Mouse (Mus musculus) megakaryocyte progenitor cell, adult 5-6 weeks (primary cell): Measurements from ENCODE around the gene Slain1. TPM values are rescaled to one million over a fixed set of nuclear protein-coding genes. Genes with fewer than 3 reads are reported as not detected.
A peak's percentile ranks its signal among the peaks of the same experiment; 100 is the strongest.

ENCODE experiments used
- ATAC-seq: replicated peaks from 2 replicates; pipeline ENCODE4 v1.8.0; 2016; ENCODE audit warnings: mild to moderate bottlenecking, moderate TSS enrichment, inconsistent platforms; ENCODE audit not compliant: poor library complexity
- total RNA-seq, 2 experiments: library from RNA; stranded (forward) in 1 of 2; stranded (reverse) in 1 of 2; fragments of 157-497, 149-512 nt in 1 of 2; fragments of 200-1000 nt in 1 of 2; gene quantifications; 2 replicates each; pipeline versions ENCODE4 v1.2.3 to v1.2.4; 2015 to 2017

Slain1 gene
- total RNA-seq, 2 experiments from 2014 or later: 7.2 to 9.7 TPM

- no peak for ATAC-seq
Measured at GRCm38 (mm10) chr14:103666347-103666954, 16.4 kb downstream of the Slain1 start.

- no peak for ATAC-seq
Measured at GRCm38 (mm10) chr14:103667036-103667435, 17.0 kb downstream of the Slain1 start.

DNA sequence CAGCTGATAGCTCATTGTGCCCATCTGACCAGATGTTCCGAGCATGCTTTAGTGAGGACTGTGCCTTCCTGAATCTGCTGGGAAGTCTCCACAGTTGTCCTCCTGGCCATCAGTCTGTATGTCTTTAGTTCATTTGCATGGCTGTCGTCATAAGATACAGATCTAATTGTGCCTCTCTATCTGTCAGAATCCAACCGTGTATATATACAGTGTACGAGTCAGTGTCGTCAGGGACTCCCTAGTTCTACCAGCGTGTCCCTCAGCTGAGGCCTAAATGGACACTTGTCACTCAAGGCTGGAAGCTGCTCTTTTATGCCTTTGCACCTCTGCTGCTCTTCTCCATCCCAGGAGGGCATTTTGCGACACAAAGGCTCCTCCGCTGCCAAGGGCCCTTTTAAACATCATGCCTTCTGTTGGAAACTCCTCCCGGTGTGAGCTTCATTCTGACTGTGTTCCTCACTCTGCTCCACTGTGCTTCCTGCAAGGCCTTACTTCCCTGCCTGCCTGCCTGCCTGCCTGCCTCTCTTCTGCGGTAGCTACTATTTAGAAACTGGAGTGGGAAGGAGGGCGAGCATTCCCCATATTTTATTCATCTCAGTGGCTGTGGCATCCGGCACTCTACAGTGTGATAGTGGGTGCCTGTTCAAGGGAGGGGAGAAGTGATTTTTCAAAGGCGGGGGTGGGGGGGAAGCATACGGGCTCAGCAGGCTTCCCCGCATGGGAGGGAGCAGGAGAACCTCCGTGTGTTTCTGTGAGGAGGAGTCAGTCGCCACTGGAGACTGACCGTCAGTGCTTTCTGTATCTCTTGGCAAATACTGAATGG, 29.6 kb downstream of the Slain1 start:
- no peak for ATAC-seq

DNA sequence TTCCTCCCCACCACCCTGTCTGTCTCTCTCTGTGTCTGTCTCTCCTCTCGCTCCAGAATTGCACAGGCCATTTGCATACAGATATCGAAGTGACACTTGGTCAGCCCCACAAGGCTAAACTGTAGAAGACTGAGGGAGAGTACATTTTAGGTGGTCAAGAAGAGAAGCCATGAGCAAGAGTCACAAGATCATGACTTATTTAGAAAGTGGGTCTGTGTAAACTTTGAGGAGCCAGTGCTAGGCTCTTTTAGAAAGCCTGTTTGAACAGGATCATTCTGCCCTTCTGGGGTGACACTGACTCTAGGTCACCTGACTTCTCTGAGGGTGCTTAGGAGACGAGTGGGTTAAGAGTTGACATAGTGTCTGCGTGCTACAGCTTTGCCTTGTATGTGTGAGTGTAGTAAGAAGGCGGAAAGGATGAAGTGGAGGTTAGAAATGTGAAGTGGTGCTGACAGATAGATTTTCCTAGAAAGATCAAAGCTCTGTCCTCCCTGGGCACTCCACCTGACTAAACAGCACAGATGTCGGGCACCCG, 30.3 kb downstream of the Slain1 start:
- no peak for ATAC-seq

GRCm38 (mm10) chr14:103682633-103683390, 32.8 kb downstream of the Slain1 start:
- no peak for ATAC-seq

GRCm38 (mm10) chr14:103686994-103687393, 37.0 kb downstream of the Slain1 start:
- peak; percentile 85 for ATAC-seq

- ATAC-seq: peak; percentile 97
Measured at GRCm38 (mm10) chr14:103694295-103694694, 44.3 kb downstream of the Slain1 start.

DNA sequence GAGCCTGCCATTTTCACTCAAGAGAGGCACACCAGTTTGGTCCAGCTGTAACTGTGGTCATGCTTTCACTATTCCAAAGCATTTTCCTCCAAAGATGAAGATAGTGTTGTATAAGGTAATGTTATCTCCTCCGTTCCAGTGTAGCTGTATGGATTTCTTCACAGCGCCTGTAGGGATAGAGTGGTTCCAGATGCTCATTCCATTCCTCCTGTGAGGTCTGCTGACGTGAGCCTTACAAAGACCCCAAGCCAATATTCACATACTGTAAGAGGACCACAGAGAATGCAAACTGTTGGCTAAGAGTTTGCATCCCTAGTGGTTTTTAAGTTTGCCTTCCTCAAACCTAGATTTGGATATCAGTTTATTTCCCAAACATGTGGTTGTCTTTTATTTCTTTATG, 45.6 kb downstream of the Slain1 start:
- no peak for ATAC-seq

- no peak for ATAC-seq
Measured at GRCm38 (mm10) chr14:103697101-103697500, 47.1 kb downstream of the Slain1 start.

DNA sequence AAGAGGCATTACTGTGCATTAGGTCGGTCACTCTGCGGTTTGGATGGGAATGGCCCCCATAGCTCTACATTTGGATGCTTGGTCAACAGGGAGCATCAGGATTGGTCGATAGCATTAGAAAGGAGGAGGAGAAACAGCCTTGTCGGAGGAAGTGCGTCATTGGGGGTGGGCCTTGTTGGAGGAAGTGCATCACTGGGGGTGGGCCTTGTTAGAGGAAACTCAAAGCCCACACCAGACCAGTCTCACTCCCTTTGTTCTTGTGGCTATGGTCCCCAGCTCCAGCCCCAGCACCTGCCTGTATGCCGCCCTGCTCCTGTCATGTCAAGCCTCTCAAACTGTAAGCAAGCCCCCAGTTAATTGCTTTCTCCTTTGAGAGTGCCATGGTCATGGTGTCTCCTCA, 49.3 kb downstream of the Slain1 start:
- no peak for ATAC-seq

- no peak for ATAC-seq
Measured at GRCm38 (mm10) chr14:103702516-103702915, 52.5 kb downstream of the Slain1 start.

GRCm38 (mm10) chr14:103704771-103705170, 54.7 kb downstream of the Slain1 start:
- ATAC-seq: 0 out of 2 replicates have a peak, but pooled peaks have one; percentile 27

GRCm38 (mm10) chr14:103706347-103706746, 56.3 kb downstream of the Slain1 start:
- ATAC-seq: peak; percentile 71

DNA sequence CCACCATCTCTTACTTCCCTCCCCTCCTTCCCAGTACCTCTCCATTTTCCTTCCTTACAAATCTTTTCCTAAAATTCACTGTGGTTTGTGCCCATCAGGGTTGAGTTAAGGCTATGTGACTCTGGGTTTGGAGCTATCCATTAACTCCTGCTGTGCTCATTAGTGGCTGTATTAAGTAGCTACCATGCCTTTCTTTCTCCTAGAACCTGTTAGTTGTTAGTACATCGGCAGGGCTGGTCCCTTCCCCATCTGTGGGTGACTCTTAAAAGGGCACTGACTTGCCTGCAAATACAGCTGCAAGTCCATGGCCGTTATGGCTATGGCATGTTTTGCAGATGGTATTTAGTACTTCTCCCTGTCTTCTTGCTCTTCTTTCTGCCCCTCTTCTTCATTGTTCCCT, 58.6 kb downstream of the Slain1 start:
- ATAC-seq: no peak

GRCm38 (mm10) chr14:103709261-103709660, 59.2 kb downstream of the Slain1 start:
- ATAC-seq: no peak

DNA sequence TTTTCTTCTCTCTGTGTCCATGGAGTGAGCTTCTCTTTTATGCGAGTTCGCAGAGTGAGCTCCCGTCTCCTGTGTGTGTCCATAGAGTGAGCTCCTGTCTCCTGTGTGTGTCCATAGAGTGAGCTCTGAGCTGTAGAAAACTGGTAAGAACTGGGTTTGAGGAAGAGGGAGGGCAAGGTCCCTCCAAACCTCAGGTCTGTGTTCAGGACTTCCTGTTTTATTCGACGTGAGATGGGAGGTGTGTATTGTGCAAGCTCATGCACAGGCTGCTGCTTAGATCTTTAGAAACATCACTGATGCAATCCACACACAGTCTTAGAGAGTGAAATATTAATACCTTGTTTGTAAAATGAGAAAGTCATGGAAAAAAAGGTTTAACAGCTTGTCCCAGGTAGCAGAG, 63.0 kb downstream of the Slain1 start:
- ATAC-seq: peak; percentile 97

DNA sequence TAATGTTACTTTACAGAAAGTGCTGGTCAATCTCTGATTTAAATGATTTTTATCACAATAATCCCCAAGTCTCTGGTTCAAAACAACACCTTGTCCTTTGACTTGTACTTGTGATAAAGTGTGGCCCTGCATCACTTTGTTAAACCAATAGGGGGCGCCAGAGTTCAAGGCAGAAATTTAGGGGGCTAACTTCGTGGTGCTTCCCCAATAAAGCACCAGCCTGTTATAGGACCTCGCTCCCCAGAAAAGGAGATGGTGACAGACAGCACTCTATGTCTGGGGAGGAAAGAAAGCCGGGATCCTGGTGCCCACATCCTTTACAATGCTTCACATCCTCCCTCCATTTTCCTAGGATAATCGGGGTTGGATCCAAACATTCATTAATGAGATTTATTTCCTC, 67.5 kb downstream of the Slain1 start:
- ATAC-seq: no peak

- no peak for ATAC-seq
Measured at GRCm38 (mm10) chr14:103717979-103718378, 68.0 kb downstream of the Slain1 start.

- ATAC-seq: no peak
Measured at GRCm38 (mm10) chr14:103718393-103718792, 68.4 kb downstream of the Slain1 start.

DNA sequence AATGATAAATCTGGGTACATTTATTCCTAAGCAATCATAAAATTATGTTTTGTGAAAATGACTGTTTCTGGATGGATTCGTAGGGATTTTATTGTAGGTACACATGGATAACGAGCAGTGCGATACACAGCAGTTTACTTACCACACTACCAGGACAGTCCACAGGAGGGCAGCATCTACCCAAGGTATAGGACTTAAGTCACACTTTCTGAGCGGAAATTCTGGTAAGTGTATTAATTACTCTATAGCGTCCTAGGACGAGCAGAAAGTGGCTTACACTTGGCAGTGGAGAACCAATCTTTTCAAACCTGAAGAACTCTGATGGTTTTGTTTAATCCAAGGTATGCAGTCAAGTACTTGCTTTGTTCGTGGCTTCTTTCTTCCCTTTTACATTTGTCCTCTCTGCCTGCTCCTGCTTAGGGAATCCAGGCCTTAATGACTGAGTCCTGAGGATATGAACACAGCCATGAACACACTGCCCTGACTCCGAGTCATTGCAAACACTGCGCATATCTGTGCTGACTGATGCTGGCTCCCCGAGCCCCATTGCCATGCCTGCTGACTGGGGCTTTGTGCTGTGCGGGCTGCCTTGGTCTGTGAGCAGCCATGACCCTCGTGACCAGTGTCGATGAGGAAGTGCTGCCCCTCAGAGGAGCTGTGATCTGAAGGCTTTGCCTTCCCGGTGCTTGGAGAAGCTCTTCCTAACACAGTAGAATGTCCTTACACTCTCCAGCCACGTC, 69.0 kb downstream of the Slain1 start:
- peak; percentile 80 for ATAC-seq

- peak; percentile 27 for ATAC-seq
Measured at GRCm38 (mm10) chr14:103720163-103720562, 70.1 kb downstream of the Slain1 start.
